Mouse (Mus musculus) bone marrow, adult 2 months (tissue): ENCODE results near the gene Lcor.

Experiments used
- CTCF ChIP-seq: fragments of 200-500 bp; IDR thresholded peaks from 2 replicates; pipeline ENCODE4 v1.5.1; 2011; ENCODE audit warnings: low read length, control low read depth; ENCODE audit not compliant: control insufficient read depth, insufficient read depth
- POLR2A ChIP-seq: fragments of 200-500 bp; IDR thresholded peaks from 2 replicates; pipeline ENCODE4 v1.6.1; 2011; ENCODE audit warnings: low read depth, mild to moderate bottlenecking, control low read depth, low read length, borderline replicate concordance; ENCODE audit not compliant: control insufficient read depth

DNA sequence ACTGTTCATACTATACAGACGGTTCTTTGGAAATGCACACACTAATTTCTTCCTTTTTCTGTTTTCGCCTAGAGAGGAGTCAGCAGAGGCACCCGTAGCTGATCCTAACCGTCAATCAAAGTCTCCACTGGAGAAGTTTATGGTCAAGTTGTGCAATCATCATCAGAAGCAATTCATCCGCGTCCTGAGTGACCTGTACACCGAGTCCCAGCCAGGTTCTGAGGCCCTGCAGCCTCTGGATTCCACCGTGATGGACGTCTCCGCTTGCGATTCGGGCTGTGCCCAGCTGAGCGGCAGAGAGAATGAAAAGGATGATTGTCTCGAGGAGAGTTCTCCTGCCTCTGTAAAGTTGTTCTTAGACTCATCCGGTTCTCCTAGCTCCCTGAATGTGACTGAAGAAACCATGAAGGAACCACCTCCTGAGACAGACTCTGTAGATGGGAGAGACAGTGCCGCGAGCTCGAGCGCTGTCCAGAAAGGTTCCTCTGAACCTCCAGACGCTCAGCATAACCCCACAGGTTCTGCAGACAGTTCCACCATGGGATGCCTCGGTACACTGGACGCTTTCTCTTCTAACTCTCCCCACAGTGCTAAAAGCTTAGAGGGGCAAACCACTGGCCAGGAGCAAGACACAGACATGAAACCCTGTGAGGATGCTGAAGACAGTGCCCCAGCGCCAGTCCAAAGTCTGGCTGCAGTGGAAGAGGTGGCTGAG lies 99.4 kb downstream of the Lcor start, which contains the start of gene Gm340:
- TF ChIP-seq POLR2A (no peak), CTCF (no peak)
